Mouse (Mus musculus): ENCODE results near the gene Ndufs1. TPM values are rescaled to one million over a fixed set of nuclear protein-coding genes. Genes with fewer than 3 reads are reported as not detected.

The Ndufs1 gene
- polyA plus RNA-seq (2014; fragmentation: Nextera tagmentation; extraction: Ambion mirVana): 125 and 128 TPM in 2 replicates

DNA sequence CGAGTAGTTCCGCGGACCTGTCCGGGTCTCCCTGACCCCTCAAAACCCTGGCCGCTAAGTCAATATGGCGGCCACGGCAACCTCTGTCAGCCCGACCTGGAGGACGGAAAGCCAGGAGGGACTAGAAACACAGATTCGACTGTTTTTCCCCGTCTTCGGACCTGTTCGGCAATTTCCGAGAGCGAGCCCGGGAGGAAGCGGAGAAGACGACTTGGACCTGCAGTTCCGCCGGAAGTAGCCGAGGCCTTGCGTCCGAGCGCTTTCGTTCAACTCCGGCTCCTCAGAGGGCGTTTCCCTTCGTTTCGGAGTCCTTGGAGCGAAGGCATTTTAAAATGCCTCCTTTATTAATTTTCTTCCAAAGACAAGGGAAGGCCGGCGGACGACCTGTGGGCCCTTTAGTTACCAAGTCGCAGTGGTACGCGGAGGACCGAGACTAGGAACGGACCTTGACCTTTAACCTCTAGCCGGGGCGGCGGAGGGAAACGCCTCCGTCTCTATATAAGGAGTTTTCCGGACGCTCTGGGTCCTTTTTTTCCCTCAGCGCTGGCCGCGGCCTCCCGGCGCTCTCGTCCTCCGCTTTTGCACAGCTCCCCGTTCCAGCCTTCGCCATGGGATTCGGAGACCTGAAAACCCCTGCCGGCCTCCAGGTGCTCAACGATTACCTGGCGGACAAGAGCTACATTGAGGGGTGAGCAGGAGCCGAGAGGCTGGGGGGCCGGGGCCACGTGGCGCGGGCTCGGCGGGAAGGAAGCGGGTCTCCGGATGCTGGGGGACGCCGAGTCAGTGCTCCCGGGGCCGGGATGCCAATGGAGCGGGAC, at the start of gene Ndufs1, which contains the start of gene Eef1b2:
Ndufs1 (minus strand) TSS at position 230 of the 818 bp plus-strand sequence.
Eef1b2 (plus strand) TSS at position 222 of the 818 bp plus-strand sequence.
- ATAC-seq (ENCODE audit: insufficient number of reproducible peaks, insufficient read depth, low FRiP score, low read depth): peak; percentile 91
- peaks cover 19% of the 10 kb centered on the region for H3K36me3 ChIP-seq (ENCODE audit: control insufficient read depth, insufficient read depth, low read length)
- WGBS: under 1% methylated on average over 72 of the region's 72 CpGs
- peak within 1 kb of the TSS; percentile 68 for H3K4me3 ChIP-seq (ENCODE audit: low read depth, low read length)
- no peaks in the 10 kb centered on the region for H3K27me3 ChIP-seq (ENCODE audit: control insufficient read depth, insufficient read depth, low read length)
- H3K9ac ChIP-seq (replicated peaks; ENCODE audit: low read depth, low read length): peak within 1 kb of the TSS; percentile 97
- peak within 1 kb of the TSS; percentile 91 for H3K27ac ChIP-seq (ENCODE audit: low read length)
- peaks cover 10% of the 10 kb centered on the region; the same call in 1 of the 2 replicates for H3K4me1 ChIP-seq (ENCODE audit: control insufficient read depth, insufficient read depth, low read length)
- no peaks in the 10 kb centered on the region for H3K9me3 ChIP-seq (ENCODE audit: control insufficient read depth, low read depth, low read length)
- H3K4me2 ChIP-seq (replicated peaks; ENCODE audit: low read depth, low read length): peak within 1 kb of the TSS; percentile 67

DNA sequence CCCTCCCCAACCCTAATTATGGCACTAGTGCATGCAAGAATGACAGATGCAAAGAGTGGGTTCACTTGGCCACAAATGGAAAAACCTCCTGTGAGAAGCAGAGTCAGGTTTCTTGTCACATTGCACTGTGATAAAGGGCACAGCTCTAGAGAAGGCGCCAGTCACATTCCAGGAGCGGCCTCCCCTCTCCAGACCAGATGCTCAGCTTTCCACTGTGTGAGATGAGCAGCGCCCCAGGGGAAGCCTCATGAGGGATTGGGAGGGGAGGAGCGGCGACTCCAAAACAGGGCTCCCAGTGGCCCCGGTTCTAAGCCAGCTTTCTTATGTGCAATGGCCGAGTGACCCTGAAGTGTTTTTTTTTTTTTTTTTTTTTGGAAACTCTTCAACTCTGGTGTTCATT, 49.3 kb upstream of the Ndufs1 start:
- Histone ChIP-seq H3K27ac (ENCODE audit: low read length) (no peak overlapping the region), H3K9ac (replicated peaks; ENCODE audit: low read depth, low read length) (no peak overlapping the region), H3K4me2 (replicated peaks; ENCODE audit: low read depth, low read length) (no peak overlapping the region), H3K9me3 (ENCODE audit: control insufficient read depth, low read depth, low read length) (no peaks in the 10 kb centered on the region), H3K4me1 (ENCODE audit: control insufficient read depth, insufficient read depth, low read length) (no peaks in the 10 kb centered on the region), H3K27me3 (ENCODE audit: control insufficient read depth, insufficient read depth, low read length) (no peaks in the 10 kb centered on the region), H3K4me3 (ENCODE audit: low read depth, low read length) (no peak overlapping the region), H3K36me3 (ENCODE audit: control insufficient read depth, insufficient read depth, low read length) (no peaks in the 10 kb centered on the region)
- 9% methylated on average over 7 of the region's 7 CpGs for WGBS
- ATAC-seq (ENCODE audit: insufficient number of reproducible peaks, insufficient read depth, low FRiP score, low read depth): no peak

DNA sequence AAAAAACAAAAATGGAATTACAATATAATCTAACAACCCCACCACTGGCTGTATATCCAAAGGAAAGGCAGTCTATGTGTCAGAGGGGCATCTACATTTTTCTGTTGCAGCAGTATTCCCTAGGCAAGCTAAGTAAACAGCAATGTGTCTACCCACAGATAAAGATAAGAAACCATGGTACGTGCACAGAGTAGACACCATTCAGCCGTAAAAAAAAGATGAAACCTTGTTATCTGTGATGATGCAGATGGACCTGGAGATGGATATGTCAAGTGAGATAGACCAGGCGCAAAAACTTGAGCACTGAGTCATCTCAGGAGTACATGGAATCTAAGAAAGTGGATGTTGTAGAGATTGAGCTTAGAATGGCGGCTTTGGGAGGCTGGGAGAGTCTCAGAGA, 48.4 kb upstream of the Ndufs1 start:
- 68% methylated on average over 4 of the region's 4 CpGs for WGBS

DNA sequence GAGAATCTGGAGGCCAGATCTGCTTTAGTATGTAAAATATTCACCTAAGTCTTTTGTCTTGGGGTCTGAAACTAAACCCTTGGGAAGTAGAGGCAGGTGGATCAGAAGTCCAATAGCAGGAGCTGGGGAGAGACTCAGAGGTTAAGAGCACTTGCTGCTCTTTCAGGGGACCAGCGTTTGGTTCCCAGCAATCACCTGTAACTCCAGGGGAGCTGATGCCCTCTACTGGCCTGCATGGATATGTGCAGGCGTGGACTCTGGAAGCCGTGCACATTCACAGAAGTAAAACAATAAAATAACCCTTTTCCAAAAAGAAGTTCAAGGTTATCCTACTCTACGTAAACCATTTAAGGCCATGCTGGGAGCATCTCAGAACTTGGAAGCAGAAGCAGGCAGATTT, 42.6 kb upstream of the Ndufs1 start:
- H3K4me1 ChIP-seq (ENCODE audit: control insufficient read depth, insufficient read depth, low read length): no peaks in the 10 kb centered on the region
- no peaks in the 10 kb centered on the region for H3K27me3 ChIP-seq (ENCODE audit: control insufficient read depth, insufficient read depth, low read length)
- H3K36me3 ChIP-seq (ENCODE audit: control insufficient read depth, insufficient read depth, low read length): no peaks in the 10 kb centered on the region
- H3K4me2 ChIP-seq (replicated peaks; ENCODE audit: low read depth, low read length): no peak overlapping the region
- no peak overlapping the region for H3K27ac ChIP-seq (ENCODE audit: low read length)
- 91% methylated on average over 4 of the region's 4 CpGs for WGBS
- no peak overlapping the region for H3K9ac ChIP-seq (replicated peaks; ENCODE audit: low read depth, low read length)
- no peak overlapping the region for H3K4me3 ChIP-seq (ENCODE audit: low read depth, low read length)
- peaks cover 3% of the 10 kb centered on the region; the same call in 1 of the 2 replicates for H3K9me3 ChIP-seq (ENCODE audit: control insufficient read depth, low read depth, low read length)
- ATAC-seq (ENCODE audit: insufficient number of reproducible peaks, insufficient read depth, low FRiP score, low read depth): no peak

More for the DNA sequence above, 48.4 kb upstream of the Ndufs1 start:
- no peak overlapping the region for H3K9ac ChIP-seq (replicated peaks; ENCODE audit: low read depth, low read length)
- no peak overlapping the region for H3K27ac ChIP-seq (ENCODE audit: low read length)
- no peaks in the 10 kb centered on the region for H3K4me1 ChIP-seq (ENCODE audit: control insufficient read depth, insufficient read depth, low read length)
- no peak for ATAC-seq (ENCODE audit: insufficient number of reproducible peaks, insufficient read depth, low FRiP score, low read depth)
- no peaks in the 10 kb centered on the region for H3K9me3 ChIP-seq (ENCODE audit: control insufficient read depth, low read depth, low read length)
- no peak overlapping the region for H3K4me2 ChIP-seq (replicated peaks; ENCODE audit: low read depth, low read length)
- H3K27me3 ChIP-seq (ENCODE audit: control insufficient read depth, insufficient read depth, low read length): no peaks in the 10 kb centered on the region
- H3K4me3 ChIP-seq (ENCODE audit: low read depth, low read length): no peak overlapping the region
- H3K36me3 ChIP-seq (ENCODE audit: control insufficient read depth, insufficient read depth, low read length): no peaks in the 10 kb centered on the region

DNA sequence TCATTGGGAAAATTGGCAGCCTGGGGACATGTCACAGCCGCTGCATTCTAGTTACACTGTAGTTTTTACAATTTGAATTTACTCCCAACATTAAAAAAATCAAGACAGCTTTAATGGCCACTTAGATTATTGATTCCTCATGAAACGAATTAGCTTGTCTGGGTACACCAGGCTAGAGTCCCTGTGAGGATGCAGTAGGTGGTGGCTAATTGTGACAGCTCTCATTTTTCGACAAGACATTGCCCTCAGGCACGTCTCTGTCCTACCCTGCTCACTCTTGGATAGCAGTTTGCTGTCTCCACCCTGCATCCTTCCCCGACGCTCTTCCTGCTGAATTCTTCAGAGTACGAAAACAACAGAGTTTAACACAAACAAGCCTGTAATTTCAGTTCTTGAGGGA, 38.0 kb upstream of the Ndufs1 start:
- Histone ChIP-seq H3K9me3 (ENCODE audit: control insufficient read depth, low read depth, low read length) (peaks cover 3% of the 10 kb centered on the region; the same call in 1 of the 2 replicates), H3K9ac (replicated peaks; ENCODE audit: low read depth, low read length) (no peak overlapping the region), H3K36me3 (ENCODE audit: control insufficient read depth, insufficient read depth, low read length) (no peaks in the 10 kb centered on the region), H3K4me1 (ENCODE audit: control insufficient read depth, insufficient read depth, low read length) (no peaks in the 10 kb centered on the region), H3K27me3 (ENCODE audit: control insufficient read depth, insufficient read depth, low read length) (no peaks in the 10 kb centered on the region), H3K4me2 (replicated peaks; ENCODE audit: low read depth, low read length) (no peak overlapping the region), H3K4me3 (ENCODE audit: low read depth, low read length) (no peak overlapping the region), H3K27ac (ENCODE audit: low read length) (no peak overlapping the region)
- ATAC-seq (ENCODE audit: insufficient number of reproducible peaks, insufficient read depth, low FRiP score, low read depth): no peak
- 54% methylated on average over 7 of the region's 7 CpGs for WGBS

DNA sequence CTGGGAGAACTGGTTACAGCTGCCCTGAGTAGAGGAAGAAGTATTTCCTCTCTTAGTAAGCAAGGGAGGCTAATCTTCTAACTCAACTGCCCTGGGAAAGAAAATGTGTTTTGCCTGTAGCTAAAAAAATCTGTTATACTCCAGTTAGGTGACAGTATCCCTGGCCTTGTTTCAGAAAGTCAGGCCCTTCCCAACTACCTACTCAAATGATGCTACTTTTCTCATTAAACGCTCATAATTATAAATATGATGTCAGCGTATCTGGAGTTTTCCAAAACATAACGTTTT, 37.6 kb upstream of the Ndufs1 start, which contains the start of gene Gpr1:
Gpr1 (minus strand) TSS at position 273 of the 288 bp plus-strand sequence.
- Histone ChIP-seq H3K9ac (replicated peaks; ENCODE audit: low read depth, low read length) (no peak within 1 kb of the TSS), H3K4me2 (replicated peaks; ENCODE audit: low read depth, low read length) (0 out of 2 replicates have a peak within 1 kb of the TSS, but pooled peaks have one; percentile 3), H3K27ac (ENCODE audit: low read length) (no peak within 1 kb of the TSS), H3K27me3 (ENCODE audit: control insufficient read depth, insufficient read depth, low read length) (no peaks in the 10 kb centered on the region), H3K36me3 (ENCODE audit: control insufficient read depth, insufficient read depth, low read length) (no peaks in the 10 kb centered on the region), H3K4me3 (ENCODE audit: low read depth, low read length) (no peak within 1 kb of the TSS), H3K4me1 (ENCODE audit: control insufficient read depth, insufficient read depth, low read length) (no peaks in the 10 kb centered on the region), H3K9me3 (ENCODE audit: control insufficient read depth, low read depth, low read length) (peaks cover 2% of the 10 kb centered on the region; the same call in 1 of the 2 replicates)
- 37% methylated on average over 3 of the region's 3 CpGs for WGBS
- no peak for ATAC-seq (ENCODE audit: insufficient number of reproducible peaks, insufficient read depth, low FRiP score, low read depth)

DNA sequence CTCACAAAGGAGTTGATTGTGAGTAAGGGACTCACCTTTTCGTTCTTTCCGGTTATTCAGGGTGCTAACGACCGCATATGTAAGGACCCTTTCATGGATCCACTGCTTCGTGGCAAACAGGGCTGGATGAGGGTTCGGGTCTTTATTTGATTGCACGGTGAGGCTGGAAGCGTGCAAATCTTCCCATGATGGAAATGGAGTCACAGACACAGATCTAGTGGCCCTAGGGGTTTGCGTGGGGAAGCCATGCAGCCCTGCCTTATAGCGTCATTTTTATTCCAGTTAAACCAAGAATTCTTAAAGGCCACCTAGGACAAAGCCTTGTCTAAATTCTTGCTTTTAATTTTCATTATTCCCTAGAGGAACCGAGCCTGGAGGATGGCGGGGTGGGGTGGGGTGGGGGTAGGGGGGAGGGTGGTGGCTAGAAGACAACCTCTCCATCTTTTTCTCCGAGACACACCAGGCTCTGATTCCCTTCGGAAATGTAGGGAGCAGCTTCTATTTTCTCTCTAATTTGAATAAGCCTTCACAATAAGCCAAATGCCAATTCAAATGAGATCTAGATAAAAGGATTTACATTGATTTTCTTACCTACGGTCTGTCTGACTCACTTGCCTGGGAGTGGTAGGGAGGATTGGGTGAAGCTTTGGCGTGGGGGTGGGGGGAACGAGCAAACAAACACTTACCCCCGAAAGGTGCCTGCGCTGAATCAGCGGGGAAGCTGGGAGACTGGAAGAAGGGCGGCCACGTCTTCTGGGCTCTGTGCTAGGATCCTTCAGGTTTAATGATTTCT, 37.0 kb upstream of the Ndufs1 start:
- Histone ChIP-seq H3K9ac (replicated peaks; ENCODE audit: low read depth, low read length) (no peak overlapping the region), H3K4me2 (replicated peaks; ENCODE audit: low read depth, low read length) (0 out of 2 replicates have a peak overlapping the region, but pooled peaks have one; percentile 3), H3K4me1 (ENCODE audit: control insufficient read depth, insufficient read depth, low read length) (no peaks in the 10 kb centered on the region), H3K27ac (ENCODE audit: low read length) (no peak overlapping the region), H3K36me3 (ENCODE audit: control insufficient read depth, insufficient read depth, low read length) (no peaks in the 10 kb centered on the region), H3K27me3 (ENCODE audit: control insufficient read depth, insufficient read depth, low read length) (no peaks in the 10 kb centered on the region), H3K9me3 (ENCODE audit: control insufficient read depth, low read depth, low read length) (no peaks in the 10 kb centered on the region), H3K4me3 (ENCODE audit: low read depth, low read length) (no peak overlapping the region)
- 31% methylated on average over 22 of the region's 22 CpGs for WGBS
- no peak for ATAC-seq (ENCODE audit: insufficient number of reproducible peaks, insufficient read depth, low FRiP score, low read depth)

DNA sequence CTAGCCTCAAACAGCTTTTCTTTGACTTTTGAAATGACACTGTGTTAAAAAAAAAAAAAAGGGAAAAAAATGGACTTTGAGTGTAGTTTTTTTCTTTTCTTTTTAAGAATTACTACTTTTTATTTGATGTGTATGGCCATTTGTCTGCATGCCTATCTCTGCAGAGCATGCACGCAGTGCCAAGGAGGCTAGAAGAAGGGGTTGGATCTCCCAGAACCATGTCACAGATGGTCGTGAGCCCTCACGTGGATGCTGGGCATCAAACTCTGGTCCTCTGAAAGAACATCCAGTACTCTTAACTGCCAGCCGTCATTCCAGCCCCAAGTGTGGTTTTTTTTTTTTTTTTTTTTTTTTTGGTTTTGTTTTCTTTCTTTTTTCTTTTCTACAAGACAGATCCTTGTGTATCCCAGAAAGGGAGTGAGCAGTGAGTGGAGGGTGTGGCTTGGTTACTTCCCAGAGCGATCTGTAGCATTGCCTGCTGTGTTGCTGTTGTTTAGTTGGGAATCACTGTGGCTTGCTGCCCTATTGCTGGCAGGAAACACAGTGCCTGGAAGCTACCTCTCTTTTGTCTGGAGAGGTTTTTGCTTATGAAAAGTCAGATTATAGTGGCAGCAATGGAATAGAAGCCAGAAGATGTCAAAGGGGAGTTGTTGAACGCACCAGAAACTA, 33.4 kb upstream of the Ndufs1 start:
- H3K4me2 ChIP-seq (replicated peaks; ENCODE audit: low read depth, low read length): no peak overlapping the region
- no peak for ATAC-seq (ENCODE audit: insufficient number of reproducible peaks, insufficient read depth, low FRiP score, low read depth)
- WGBS: 34% methylated on average over 6 of the region's 6 CpGs

More for the DNA sequence above, 33.4 kb upstream of the Ndufs1 start:
- Histone ChIP-seq H3K27ac (ENCODE audit: low read length) (no peak overlapping the region), H3K4me3 (ENCODE audit: low read depth, low read length) (no peak overlapping the region), H3K36me3 (ENCODE audit: control insufficient read depth, insufficient read depth, low read length) (no peaks in the 10 kb centered on the region), H3K9me3 (ENCODE audit: control insufficient read depth, low read depth, low read length) (no peaks in the 10 kb centered on the region), H3K9ac (replicated peaks; ENCODE audit: low read depth, low read length) (no peak overlapping the region), H3K27me3 (ENCODE audit: control insufficient read depth, insufficient read depth, low read length) (no peaks in the 10 kb centered on the region), H3K4me1 (ENCODE audit: control insufficient read depth, insufficient read depth, low read length) (no peaks in the 10 kb centered on the region)

All from stomach, embryonic 14.5 days (tissue).